Mouse (Mus musculus) heart, embryonic 14.5 days (tissue): ENCODE measurements at regions not wholly inside any gene's neighbourhood (a gene's known extent, or its start where the extent isn't known, plus 50 kb on each side); places are given as distances from the start of the nearest gene placed in this dataset.

Experiments used
- ATAC-seq: fragments of 200-750 bp; cut with Nextera tagmentation; 2 replicates; pipeline ENCODE4 v1.8.0; 2017; ENCODE audit warnings: low read depth, moderate TSS enrichment; ENCODE audit not compliant: insufficient number of reproducible peaks, insufficient read depth, low FRiP score
- H3K27ac ChIP-seq, 2 experiments: fragments of 200-500 bp in 1 of 2; fragments of 300-500 bp in 1 of 2; sonication (generic) in 1 of 2; replicated peaks in 1 of 2; 2 replicates each; pipeline ENCODE4 v1.5.1; 2012 to 2014; ENCODE audit warnings: low read depth in 2 of 2, low read length in 2 of 2, control low read depth in 1 of 2, mild to moderate bottlenecking in 1 of 2, mixed read lengths in 1 of 2; ENCODE audit not compliant: control insufficient read depth in 1 of 2, insufficient read depth in 1 of 2
- H3K27me3 ChIP-seq: fragments of 300-500 bp; sonication (generic); 2 replicates; pipeline ENCODE4 v1.6.1; 2014; ENCODE audit warnings: mild to moderate bottlenecking, low read length, control low read depth; ENCODE audit not compliant: control insufficient read depth, insufficient read depth
- H3K36me3 ChIP-seq: fragments of 300-500 bp; sonication (generic); 2 replicates; pipeline ENCODE4 v1.6.1; 2014; ENCODE audit warnings: mild to moderate bottlenecking, control low read depth, low read length, mixed read lengths; ENCODE audit not compliant: control insufficient read depth, insufficient read depth
- H3K4me1 ChIP-seq, 2 experiments: fragments of 200-500 bp in 1 of 2; fragments of 300-500 bp in 1 of 2; sonication (generic) in 1 of 2; 2 replicates each; pipeline ENCODE4 v1.6.1; 2012 to 2014; ENCODE audit warnings: low read length in 2 of 2, control low read depth in 1 of 2, mixed read lengths in 1 of 2; ENCODE audit not compliant: control insufficient read depth in 2 of 2, insufficient read depth in 2 of 2
- H3K4me2 ChIP-seq: fragments of 300-500 bp; sonication (generic); 2 replicates; pipeline ENCODE4 v1.6.1; 2014; ENCODE audit warnings: mild to moderate bottlenecking, low read length
- H3K4me3 ChIP-seq, 2 experiments: fragments of 200-500 bp in 1 of 2; fragments of 300-500 bp in 1 of 2; sonication (generic) in 1 of 2; 2 replicates each; pipeline ENCODE4 v1.5.1; 2012 to 2014; ENCODE audit warnings: low read length in 2 of 2, mild to moderate bottlenecking in 2 of 2, control low read depth in 1 of 2, low read depth in 1 of 2, moderate library complexity in 1 of 2; ENCODE audit not compliant: control insufficient read depth in 1 of 2, insufficient read depth in 1 of 2
- H3K9ac ChIP-seq: fragments of 300-500 bp; sonication (generic); 2 replicates; pipeline ENCODE4 v1.6.1; 2014; ENCODE audit warnings: mild to moderate bottlenecking, low read length
- H3K9me3 ChIP-seq: fragments of 300-500 bp; sonication (generic); 2 replicates; pipeline ENCODE4 v1.6.1; 2016; ENCODE audit warnings: low read length, control low read depth; ENCODE audit not compliant: control insufficient read depth
- WGBS: fragments of 180-500 bp; shearing (Covaris S2); extraction: QIAGEN DNeasy Blood & Tissue Kit; methylation state at CpG from one replicate; pipeline ENCODE4 v1.1.7; 2014; 5-methylcytosine and 5-hydroxymethylcytosine counted together

- Histone ChIP-seq H3K9ac (no peak overlapping the region), H3K4me1 (no peaks in the 10 kb centered on the region), H3K36me3 (no peaks in the 10 kb centered on the region), H3K9me3 (no peaks in the 10 kb centered on the region), H3K4me2 (no peak overlapping the region), H3K4me3 (no peak overlapping the region), H3K27ac (no peak overlapping the region), H3K27me3 (no peaks in the 10 kb centered on the region)
- ATAC-seq, result no peak
Observed at GRCm38 (mm10) chr1:69452910-69453309, 234.1 kb downstream of the Ikzf2 start.

- no peaks in the 10 kb centered on the region for H3K4me1 ChIP-seq
- no peaks in the 10 kb centered on the region for H3K27me3 ChIP-seq
- H3K4me2 ChIP-seq, result no peak overlapping the region
- no peak overlapping the region for H3K4me3 ChIP-seq
- H3K36me3 ChIP-seq, result no peaks in the 10 kb centered on the region
- H3K9me3 ChIP-seq, result no peaks in the 10 kb centered on the region
- H3K27ac ChIP-seq, result no peak overlapping the region
- WGBS, result 62% methylated on average over 2 of the region's 2 CpGs
- no peak overlapping the region for H3K9ac ChIP-seq
- no peak for ATAC-seq
Observed at GRCm38 (mm10) chr1:69450455-69450854, 236.6 kb downstream of the Ikzf2 start.

GRCm38 (mm10) chr1:69447276-69447675, 239.8 kb downstream of the Ikzf2 start:
- no peaks in the 10 kb centered on the region for H3K27me3 ChIP-seq
- H3K4me1 ChIP-seq, result no peaks in the 10 kb centered on the region
- no peak overlapping the region for H3K4me2 ChIP-seq
- H3K9me3 ChIP-seq, result no peaks in the 10 kb centered on the region
- H3K36me3 ChIP-seq, result no peaks in the 10 kb centered on the region
- no peak overlapping the region for H3K9ac ChIP-seq
- no peak for ATAC-seq
- H3K27ac ChIP-seq, result no peak overlapping the region
- H3K4me3 ChIP-seq, result no peak overlapping the region
- 72% methylated on average over 5 of the region's 5 CpGs for WGBS

- Histone ChIP-seq H3K4me2 (no peak overlapping the region), H3K9ac (no peak overlapping the region), H3K27me3 (no peaks in the 10 kb centered on the region), H3K9me3 (no peaks in the 10 kb centered on the region), H3K27ac (no peak overlapping the region), H3K4me1 (no peaks in the 10 kb centered on the region), H3K36me3 (no peaks in the 10 kb centered on the region), H3K4me3 (no peak overlapping the region)
- 86% methylated on average over 4 of the region's 4 CpGs for WGBS
- ATAC-seq, result no peak
Observed at GRCm38 (mm10) chr1:69444722-69445121, 242.3 kb downstream of the Ikzf2 start.

GRCm38 (mm10) chr1:69443466-69443865, 243.6 kb downstream of the Ikzf2 start:
- Histone ChIP-seq H3K27ac (no peak overlapping the region), H3K27me3 (no peaks in the 10 kb centered on the region), H3K9ac (no peak overlapping the region), H3K4me1 (no peaks in the 10 kb centered on the region), H3K4me2 (no peak overlapping the region), H3K9me3 (no peaks in the 10 kb centered on the region), H3K4me3 (no peak overlapping the region), H3K36me3 (no peaks in the 10 kb centered on the region)
- ATAC-seq, result no peak
- WGBS, result 51% methylated on average over 7 of the region's 7 CpGs

- 80% methylated on average over 14 of the region's 14 CpGs for WGBS
- Histone ChIP-seq H3K27me3 (no peaks in the 10 kb centered on the region), H3K27ac (no peak overlapping the region), H3K36me3 (no peaks in the 10 kb centered on the region), H3K9ac (no peak overlapping the region), H3K4me1 (no peaks in the 10 kb centered on the region), H3K4me3 (no peak overlapping the region), H3K9me3 (no peaks in the 10 kb centered on the region), H3K4me2 (no peak overlapping the region)
- ATAC-seq, result no peak
Observed at GRCm38 (mm10) chr1:69440564-69441334, 246.3 kb downstream of the Ikzf2 start.

- H3K27me3 ChIP-seq, result no peaks in the 10 kb centered on the region
- H3K9me3 ChIP-seq, result no peaks in the 10 kb centered on the region
- H3K4me3 ChIP-seq, result no peak overlapping the region
- WGBS, result 86% methylated on average over 8 of the region's 8 CpGs
- H3K9ac ChIP-seq, result no peak overlapping the region
- no peak overlapping the region for H3K27ac ChIP-seq
- no peaks in the 10 kb centered on the region for H3K36me3 ChIP-seq
- peaks cover 0 to 5% of the 10 kb centered on the region in 2 experiments; a peak in 1 of 4 replicates for H3K4me1 ChIP-seq
- H3K4me2 ChIP-seq, result no peak overlapping the region
- no peak for ATAC-seq
Observed at GRCm38 (mm10) chr1:69437042-69437441, 250.0 kb downstream of the Ikzf2 start.
